Mouse (Mus musculus) naive thymus-derived CD4-positive, alpha-beta T cell, adult 2 months (primary cell): ENCODE measurements around the gene Ptpn13.

Experiments used
- DNase-seq: peaks from one replicate; pipeline ENCODE4 v3.0.0-alpha.2; 2011; ENCODE audit warnings: low read depth

Gene Ptpn13

DNA sequence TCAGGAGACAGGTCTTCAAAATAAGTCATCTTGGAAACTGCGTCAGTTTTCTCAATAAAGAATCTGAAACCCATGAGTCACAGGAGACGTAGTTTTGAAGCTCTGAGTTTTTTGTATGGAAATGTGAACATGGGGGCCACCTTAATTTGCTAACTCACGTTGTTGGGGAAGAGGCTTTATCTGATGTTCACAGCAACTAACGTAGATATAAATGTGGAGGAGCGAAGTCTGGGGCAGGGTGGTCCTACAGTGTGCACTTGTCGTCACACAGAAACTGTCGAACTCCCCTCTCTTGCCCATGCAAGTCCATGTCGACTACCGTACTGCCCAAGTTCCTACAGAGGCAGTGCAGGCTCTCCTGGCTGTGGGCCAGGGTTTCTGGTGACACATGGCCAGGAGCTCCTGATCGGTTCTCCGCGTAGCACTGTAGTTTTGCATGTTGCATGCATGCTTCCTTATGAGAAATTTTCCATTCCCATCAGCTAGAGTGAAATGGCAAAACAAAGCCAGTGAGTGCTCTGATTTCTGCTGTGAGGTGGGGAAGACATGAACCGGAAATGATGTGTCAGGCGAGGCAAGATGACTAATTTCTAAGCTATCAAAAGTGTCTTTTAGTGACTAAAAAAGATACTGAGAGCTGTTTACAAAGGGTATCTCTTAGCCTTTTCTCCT lies 93.9 kb downstream of the Ptpn13 start:
- DNase-seq = peak; percentile 11

DNA sequence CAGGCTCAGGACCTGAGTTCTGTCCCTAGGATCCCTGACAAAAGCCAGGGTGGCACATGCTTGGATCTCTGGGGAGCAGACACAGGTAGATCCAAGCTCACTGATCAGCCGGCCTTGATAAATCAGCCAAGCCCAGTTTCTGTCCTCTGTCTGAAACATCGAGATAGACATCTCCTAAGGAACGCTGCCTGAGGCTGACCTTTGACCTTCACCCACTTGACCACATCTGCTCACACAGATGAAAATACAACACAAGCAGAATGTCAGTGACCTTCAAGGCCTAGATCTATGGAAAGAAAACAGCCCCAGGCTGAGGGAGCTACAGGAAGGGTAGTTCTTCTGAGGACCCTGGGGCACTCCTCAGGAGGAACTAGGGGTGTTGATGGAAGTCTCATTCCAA lies 97.4 kb downstream of the Ptpn13 start:
- no peak for DNase-seq

DNA sequence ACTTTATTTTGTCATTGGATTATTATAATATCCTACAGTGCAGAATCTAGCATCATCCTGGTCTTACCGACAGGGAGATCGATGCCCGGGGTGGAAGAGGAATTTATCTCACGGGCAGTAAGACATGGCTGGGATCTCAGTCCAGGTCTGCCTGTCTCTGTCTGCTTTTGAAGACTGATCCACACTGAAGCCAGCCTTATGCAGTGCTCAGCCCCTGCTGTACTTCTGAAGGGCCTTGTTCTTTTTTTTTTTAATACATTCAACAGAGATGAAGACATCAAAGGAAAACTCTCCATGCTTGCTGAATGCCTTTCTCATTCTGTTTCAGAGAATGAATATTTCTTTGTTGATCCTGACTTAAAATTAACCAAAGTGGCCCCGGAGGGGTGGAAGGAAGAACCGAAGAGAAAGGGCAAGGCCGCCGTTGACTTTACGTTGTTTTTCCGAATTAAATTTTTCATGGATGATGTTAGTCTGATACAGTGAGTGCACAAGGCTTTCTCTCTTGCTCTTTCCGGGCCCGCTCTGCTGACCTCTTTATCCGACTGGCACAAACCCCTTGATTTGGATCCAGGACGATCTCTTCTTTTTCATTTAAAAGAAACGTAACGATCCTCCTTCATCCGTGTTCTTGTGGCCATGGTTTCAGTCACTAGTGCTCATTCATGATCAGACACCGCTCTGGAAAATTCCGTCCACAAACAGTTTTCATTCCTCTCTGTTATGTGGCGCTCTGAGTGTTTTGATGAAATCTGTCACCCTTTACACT lies 101.9 kb downstream of the Ptpn13 start:
- DNase-seq = no peak

DNA sequence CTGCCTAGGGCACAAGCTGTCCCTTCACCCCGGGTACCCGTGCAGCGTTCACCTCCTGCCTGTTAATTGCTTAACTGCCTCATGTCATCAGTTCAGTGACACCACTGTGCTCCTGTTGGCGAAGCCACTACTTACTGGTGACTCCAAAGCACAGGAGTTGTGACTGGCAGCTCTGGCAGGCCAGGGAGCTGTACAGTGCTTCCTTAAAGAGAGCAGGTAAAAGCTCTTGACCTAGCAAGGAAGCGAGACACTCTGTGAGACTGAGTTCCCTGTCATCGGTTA lies 102.4 kb downstream of the Ptpn13 start:
- DNase-seq = no peak

DNA sequence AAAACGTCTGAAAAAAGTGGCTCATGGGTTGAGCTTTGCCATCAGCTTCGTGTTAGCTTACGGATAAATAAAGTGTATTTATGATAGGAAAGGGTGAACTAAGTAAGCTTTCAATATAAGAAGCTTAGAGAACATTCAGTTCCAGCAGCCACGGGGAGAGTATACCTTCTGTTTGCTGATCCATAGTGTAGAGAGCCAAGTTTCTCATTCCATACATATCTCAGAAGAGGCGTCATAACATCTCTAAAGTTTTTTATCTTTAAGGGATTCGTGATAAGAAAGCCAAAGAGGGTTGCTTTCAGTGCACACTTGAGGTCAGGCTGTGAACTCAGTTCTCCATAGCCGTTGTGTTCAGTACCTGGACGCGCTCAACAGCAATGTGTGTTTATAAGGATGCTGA lies 105.2 kb downstream of the Ptpn13 start:
- DNase-seq = no peak

DNA sequence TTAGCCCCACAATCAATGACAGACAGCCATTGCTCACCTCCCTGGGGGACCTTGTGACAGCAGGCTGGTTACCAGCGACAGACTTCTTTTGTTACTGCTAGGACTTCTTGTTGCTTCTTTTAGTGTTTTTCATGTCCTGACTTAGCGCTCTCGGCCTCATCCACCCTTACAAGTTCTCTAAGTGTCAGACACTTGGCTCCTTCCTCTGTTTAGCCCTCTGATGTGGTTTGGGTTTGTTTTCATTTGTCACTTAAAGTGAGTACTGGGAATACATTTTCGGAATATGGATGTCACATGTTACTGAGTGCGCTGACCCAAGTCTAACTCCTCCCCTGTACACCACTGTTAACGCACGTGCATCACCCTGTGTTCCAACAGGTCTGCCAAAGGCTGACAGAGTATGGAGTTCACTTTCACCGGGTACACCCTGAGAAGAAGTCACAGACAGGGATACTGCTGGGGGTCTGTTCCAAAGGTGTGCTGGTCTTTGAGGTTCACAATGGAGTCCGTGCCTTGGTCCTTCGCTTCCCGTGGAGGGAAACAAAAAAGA lies 107.9 kb downstream of the Ptpn13 start:
- DNase-seq = no peak

DNA sequence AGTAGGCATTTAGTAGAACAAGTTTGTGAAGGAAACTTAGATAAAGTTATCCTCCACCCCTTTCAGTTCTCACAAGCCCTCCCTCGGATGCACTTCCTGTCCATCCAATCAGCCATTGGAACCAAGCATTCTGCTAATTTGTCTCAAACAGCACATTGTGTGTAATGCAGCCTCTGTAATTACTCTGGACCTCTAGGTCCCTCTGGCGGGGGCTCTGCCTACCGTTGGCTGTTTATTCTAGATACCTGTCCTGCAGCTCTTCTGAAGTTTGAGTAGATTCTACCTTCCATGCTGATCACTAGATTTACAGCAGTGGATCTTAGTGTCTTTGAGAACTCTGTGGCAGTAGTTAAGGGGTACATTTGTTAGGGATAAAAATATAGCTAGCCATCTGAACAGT lies 109.5 kb downstream of the Ptpn13 start:
- DNase-seq = no peak

DNA sequence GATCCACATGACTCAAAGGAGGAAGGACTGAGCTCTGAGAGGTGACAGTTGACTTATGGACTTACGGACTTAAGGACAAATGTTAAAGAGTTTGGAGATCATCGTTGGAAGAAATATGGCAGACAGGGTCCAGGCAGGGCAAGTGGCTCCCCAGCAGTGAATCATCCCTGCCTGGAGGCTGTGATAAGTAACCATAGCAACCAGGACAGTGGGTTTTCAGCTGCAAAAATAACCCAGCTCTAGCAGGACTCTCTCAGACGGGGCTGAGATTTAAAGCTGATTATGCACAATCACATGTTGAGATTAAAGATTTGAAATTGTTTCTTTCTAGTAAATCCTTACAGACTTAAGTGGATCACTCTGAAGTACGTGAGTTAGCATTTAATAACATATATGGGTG lies 112.4 kb downstream of the Ptpn13 start:
- no peak for DNase-seq

DNA sequence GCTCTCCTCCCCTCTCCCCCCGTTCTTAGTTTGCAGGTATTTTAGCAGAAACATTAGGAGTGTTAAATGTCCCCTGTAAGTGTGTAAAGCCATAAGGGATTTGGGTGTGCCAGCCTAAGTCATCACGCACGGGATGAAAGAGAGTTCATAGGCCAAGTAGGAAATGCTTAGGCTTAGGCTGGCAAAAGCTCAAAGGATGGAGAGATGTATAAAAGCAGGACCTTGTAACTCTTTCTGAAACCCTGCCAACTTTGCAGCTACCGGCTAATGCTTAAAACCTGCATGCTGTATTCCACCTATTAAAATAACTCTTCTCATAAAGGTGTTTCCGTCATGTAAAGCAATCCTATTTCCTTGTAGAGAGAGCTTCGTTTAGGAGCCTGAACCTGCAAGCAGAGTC lies 115.6 kb downstream of the Ptpn13 start:
- no peak for DNase-seq

DNA sequence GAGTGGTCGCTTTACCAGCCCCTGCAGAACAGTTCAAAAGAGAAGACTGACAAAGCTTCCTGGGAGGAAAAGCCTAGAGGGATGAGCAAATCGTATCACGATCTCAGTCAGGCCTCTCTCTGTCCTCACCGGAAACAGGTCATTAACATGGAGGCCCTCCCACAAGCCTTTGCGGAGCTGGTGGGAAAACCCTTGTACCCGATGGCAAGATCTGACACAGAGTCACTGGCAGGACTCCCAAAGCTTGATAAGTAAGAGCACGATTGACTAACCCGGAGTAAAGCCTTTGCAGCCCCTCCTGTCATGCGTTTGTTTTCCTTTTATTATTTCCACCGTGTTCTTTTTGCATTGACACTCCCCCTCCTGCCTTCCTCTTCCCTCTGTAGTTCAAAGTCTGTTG lies 116.1 kb downstream of the Ptpn13 start:
- DNase-seq = no peak

DNA sequence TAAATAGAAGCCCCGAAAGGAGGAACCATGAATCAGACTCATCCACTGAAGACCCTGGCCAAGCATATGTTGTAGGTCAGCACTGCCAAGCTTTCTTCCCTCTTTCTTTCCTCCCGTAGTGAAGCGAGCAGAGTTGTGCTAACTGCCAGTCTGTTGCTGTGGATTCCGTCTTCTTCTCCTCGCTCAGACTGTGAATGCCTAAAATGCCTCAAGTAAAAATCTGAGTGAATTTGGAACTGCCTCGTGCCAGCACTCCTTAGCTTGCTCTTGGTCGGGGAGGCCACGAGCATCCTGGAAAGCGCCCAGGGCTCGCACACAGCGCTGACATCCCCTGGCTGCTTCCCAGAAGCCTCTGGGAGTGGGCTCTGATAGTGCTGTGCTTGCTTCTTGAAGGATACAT lies 116.5 kb downstream of the Ptpn13 start:
- no peak for DNase-seq

DNA sequence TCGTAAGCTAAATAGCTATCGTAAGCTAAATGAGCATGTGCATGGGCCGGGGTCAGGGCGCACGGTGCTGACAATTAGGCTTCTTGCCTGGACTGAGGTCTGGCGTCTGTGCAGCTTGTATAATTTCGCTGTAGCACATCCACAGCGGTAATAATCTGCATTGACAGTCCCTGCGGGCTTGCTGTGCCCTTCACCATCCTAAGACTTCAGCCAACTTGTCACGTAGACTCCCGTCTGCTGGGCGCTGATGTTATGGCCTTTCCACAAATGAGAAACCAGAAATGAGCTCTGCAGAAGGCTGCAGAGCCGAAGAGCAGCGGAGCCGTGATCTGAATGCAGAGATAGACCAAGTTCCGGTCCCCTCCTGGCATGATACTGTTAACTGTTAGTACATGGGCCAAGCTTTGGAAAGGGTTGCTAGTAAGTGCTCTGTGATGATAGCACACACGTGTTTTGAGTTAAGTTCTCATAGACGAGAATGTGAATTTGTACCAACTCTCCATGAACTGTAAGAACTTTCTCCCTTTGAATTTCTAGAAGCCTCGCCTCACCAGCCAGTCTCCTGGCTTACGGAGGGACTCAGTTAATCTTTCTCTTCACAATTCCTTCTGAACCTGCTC lies 120.5 kb downstream of the Ptpn13 start:
- no peak for DNase-seq

DNA sequence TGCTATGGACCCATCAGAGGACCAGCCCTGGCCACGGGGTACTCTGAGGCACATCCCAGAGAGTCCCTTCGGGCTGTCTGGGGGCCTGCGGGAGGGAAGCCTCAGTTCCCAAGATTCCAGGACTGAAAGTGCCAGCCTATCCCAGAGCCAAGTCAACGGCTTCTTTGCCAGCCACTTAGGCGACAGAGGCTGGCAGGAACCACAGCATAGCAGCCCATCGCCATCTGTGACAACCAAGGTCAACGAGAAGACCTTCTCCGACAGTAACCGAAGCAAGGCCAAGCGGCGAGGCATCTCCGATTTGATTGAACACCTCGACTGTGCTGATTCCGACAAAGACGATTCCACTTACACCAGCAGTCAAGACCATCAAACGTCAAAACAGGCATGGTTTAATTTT lies 129.8 kb downstream of the Ptpn13 start:
- DNase-seq = no peak

DNA sequence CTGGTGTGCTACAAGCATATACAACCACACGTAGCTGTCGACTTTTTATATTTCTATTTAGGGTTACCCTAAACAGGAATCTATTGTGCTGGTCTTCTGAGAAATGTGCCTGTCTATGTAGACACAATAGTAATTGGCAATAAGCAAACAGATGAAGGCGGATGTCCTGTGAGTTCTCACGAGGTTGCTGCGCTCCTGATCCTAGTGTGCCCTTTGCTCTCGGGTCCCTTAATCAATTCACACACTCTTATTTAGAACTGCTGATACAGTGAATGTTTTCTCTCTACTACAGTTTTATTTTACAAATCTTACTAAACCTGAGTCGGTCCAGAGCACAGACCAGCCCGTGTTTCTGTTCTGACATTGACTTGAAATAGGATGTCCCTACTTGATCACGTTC lies 135.6 kb downstream of the Ptpn13 start:
- DNase-seq = no peak

DNA sequence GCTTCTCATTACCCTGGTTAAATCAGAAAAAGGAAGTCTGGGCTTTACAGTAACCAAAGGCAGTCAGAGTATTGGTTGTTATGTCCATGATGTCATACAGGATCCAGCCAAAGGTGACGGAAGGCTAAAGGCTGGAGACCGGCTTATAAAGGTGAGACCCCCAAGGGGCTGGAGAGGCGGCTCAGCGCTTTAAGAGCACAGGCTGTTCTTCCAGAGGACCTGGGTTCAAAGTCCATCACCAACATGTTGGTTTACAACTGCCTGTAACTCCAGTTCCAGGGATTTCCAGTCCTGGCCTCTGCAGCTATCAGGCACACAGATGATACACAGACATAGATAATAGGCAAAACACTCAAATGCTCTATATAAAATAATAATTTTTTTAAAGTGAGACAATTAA lies 143.0 kb downstream of the Ptpn13 start:
- no peak for DNase-seq

DNA sequence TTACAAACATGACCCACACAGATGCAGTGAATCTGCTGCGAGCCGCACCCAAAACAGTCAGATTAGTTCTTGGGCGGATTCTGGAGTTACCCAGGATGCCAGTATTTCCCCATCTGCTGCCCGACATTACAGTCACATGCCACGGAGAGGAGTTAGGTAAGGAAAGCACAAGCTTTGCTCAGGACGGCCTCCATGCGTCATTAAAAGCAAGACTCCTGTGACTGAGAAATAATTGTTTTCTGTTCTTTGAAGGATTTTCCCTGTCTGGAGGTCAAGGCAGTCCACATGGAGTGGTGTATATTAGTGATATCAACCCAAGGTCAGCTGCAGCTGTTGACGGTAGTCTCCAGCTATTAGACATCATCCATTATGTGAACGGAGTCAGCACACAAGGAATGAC lies 144.5 kb downstream of the Ptpn13 start:
- DNase-seq = no peak

DNA sequence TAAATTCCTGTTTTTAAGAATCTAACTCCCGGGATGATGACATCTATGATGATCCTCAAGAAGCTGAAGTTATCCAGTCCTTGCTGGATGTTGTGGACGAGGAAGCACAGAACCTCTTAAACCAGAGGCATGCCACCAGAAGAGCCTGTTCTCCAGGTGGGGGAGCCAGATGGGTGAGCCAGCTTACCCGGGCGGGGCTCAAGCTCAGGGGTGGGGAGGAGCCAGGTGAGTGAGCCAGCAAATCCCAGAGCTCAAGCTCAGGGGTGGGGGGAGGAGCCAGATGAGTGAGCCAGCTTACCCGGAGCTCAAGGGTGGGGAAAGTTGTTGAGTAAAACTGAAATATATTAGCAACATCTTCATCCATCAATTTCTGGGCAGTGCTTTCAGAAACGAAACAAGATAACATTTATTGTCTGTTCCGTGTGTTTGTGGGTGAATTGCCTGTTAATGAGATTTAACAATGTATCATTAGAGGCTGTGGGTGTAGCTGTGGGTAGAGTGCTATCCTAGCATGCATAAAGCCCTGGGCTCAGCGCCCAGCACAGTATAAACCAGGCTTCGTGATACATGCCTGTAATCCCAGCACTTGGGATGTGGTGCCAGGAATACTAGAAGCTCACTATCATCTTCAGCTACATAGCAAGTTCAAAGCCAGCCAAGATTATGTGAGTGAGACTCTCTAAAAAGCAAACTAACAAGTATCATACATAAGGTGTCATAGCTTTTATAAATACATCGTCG lies 154.9 kb downstream of the Ptpn13 start:
- DNase-seq = no peak

DNA sequence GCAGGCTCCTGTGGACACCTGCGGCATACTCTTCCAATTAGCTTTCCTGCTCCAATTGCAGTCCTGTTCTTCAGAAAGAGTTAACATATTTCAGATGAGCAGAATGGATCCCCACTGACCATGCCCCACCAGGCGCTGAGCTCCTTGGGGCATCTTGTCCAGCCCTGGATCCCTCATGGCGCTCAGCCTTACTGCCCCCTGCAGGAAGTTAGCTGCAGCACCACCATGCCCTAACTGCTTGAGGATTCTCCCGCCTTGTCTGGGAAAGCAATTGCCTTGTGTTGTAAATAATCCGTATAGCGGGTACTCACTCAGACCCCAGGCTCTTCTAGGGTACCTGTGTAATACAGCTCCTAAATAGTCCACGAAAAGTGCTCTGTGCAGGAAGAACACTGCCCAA lies 162.2 kb downstream of the Ptpn13 start:
- DNase-seq = peak; percentile 4

DNA sequence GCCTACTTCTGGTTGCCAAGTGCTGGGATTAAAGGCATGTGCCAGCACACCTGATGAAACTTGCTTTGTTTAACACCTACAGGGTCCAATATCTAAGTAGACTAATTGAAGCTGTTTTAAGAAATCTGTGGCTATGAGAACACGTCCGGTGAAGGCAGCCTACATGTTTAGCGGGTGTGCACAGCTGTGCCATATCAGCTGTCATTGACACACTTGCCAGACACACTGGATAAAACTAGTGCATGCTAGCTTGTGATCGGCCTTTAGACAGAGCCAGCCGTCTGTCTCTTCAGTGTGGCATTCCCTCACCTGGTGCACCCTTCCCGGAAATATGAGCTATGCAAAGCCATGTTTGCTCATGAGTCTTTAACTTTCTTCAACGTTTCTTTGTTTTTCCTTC lies 166.9 kb downstream of the Ptpn13 start:
- DNase-seq = no peak

DNA sequence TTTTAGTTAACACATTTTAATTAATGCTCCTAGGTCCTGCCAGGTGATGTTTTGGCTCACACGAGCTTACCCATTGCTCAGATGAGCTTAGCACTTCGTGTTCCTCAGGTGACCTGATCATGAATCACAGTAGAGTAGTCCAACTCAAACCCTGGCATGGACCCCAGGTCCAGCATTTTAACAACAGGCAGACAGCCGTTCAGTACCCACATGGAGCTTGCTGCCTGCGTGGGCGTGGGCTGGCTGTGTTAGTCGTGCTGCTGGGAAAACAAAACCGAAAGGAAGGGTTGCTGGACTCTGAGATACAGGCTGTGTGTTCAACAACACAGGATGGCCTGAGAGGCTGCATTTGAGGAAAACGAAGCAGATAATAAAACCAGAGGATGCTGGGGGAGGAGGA lies 167.7 kb downstream of the Ptpn13 start:
- no peak for DNase-seq

DNA sequence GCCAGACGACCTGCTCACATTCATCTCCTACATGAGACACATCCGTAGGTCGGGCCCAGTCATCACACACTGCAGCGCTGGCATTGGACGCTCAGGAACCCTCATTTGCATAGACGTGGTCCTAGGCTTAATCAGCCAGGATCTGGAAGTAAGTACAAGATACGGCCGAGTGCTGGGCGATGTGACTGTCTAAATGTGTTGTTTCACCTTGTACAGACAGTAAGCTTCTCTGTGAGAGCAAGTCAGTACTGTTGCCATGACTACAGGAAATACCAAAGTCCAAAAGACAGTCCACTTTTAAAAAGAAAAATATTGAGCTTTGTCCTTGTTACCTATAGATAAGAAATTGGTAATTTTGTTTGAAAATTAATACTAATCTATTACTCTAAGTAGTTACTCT lies 168.6 kb downstream of the Ptpn13 start:
- no peak for DNase-seq

DNA sequence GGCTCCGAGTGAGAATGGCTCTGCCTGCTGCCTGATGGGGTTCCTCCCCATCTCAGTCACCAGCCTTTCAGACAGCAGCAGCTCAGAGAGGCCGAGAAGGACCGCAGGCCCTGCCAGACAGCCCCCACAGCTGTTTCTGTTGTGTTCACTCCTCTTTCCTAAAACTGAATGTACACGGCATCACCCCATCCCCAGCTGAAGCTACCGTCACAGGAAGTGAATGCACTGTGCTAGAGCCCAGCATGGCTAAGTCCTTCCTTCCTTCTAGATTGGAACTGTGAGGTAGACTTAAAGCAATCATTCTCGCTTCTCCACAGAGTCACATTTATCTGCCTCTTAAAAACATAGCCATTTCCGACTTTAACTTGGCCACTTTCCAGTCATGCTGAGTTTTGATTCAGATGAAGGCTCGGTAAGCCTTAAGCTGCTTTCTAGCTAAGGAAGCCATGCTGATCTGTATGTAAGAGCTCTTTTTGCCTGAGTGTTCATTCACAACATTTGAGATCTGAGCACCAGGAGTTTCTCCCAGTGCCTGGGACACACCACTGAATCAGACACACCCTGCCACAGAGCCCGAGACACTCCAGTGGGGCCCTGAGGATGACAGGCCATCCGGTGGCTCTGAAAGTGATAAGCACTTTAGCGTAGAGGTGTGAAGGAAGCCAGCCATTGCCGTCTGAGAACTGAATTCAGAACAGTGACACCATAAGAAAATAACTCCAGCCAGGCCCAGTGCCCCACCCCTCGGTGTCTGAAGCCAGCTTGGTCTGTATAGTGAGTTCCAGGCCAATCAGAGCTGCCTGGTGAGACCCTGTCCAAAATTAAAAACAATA lies 170.6 kb downstream of the Ptpn13 start:
- no peak for DNase-seq
